Mouse (Mus musculus): ENCODE measurements around the gene Mak. TPM values are rescaled to one million over a fixed set of nuclear protein-coding genes. Genes with fewer than 3 reads are reported as not detected.

Gene Mak
- 0.17 and 0.30 TPM in 2 replicates for polyA plus RNA-seq (2014; fragmentation: Nextera tagmentation; extraction: Ambion mirVana)

DNA sequence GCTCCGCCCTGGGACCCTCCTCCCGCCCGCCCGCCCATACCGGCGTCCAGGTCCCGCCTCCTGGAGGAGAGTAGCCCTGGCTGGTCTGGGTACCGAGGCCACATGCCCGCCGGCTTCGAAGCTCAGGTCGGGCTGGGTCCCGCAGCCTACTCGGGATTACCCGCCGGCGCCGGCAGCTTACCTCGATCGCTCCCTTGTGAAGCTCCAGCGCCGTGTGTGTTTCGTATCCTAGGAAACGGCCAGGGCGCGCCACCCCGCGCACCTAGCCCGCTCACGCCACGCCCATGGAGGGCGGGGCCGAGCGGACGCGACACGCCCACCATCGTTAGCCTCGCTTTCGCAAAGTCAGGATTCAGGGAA, at the start of gene Mak:
Gene Mak, minus strand, starts transcription at position 286 of the 360 bp plus-strand sequence.
- H3K27me3 ChIP-seq (ENCODE audit: control insufficient read depth, insufficient read depth, low read length), result peaks cover 11% of the 10 kb centered on the region
- under 1% methylated on average over 40 of the region's 40 CpGs for WGBS (ENCODE audit: insufficient replicate concordance)
- no peak within 1 kb of the TSS for H3K27ac ChIP-seq (ENCODE audit: low read depth, low read length)
- peak within 1 kb of the TSS; percentile 11; the same call in 1 of the 2 replicates for H3K9ac ChIP-seq (ENCODE audit: low read depth, low read length)
- peaks cover 3% of the 10 kb centered on the region; the same call in 1 of the 2 replicates for H3K4me1 ChIP-seq (ENCODE audit: control insufficient read depth, insufficient read depth, low read length)
- H3K36me3 ChIP-seq (ENCODE audit: control insufficient read depth, insufficient read depth, low read length), result no peaks in the 10 kb centered on the region
- H3K4me3 ChIP-seq (ENCODE audit: low read depth, low read length), result peak within 1 kb of the TSS; percentile 41
- peak; percentile 84 for ATAC-seq (replicated peaks; ENCODE audit: insufficient number of reproducible peaks, low FRiP score, low TSS enrichment)
- no peaks in the 10 kb centered on the region for H3K9me3 ChIP-seq (replicated peaks; ENCODE audit: control insufficient read depth, low read length)
- peak within 1 kb of the TSS; percentile 84 for H3K4me2 ChIP-seq

DNA sequence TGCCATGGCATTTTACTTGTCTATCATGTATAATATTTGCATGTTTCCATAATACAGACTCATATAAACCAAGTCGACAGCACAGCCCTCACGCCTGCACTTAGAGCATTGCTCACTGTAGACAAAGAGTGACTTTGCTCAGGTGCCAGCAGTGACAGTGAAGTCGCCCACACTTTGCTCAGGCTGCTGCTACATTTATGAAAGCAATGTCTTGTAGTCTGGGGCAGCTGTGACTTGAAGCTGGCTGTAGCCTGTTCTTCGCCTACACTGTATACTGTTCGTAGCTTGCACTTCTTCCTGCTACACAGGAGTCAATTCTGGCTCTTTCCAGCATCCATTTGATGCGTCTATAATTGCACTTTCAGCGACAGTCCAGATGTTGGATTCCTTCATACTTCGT, 49.6 kb upstream of the Mak start:
- no peak for ATAC-seq (replicated peaks; ENCODE audit: insufficient number of reproducible peaks, low FRiP score, low TSS enrichment)
- Histone ChIP-seq H3K27me3 (ENCODE audit: control insufficient read depth, insufficient read depth, low read length) (no peaks in the 10 kb centered on the region), H3K9ac (ENCODE audit: low read depth, low read length) (no peak overlapping the region), H3K4me2 (no peak overlapping the region), H3K36me3 (ENCODE audit: control insufficient read depth, insufficient read depth, low read length) (no peaks in the 10 kb centered on the region), H3K4me3 (ENCODE audit: low read depth, low read length) (no peak overlapping the region), H3K27ac (ENCODE audit: low read depth, low read length) (no peak overlapping the region), H3K4me1 (ENCODE audit: control insufficient read depth, insufficient read depth, low read length) (no peaks in the 10 kb centered on the region), H3K9me3 (replicated peaks; ENCODE audit: control insufficient read depth, low read length) (no peaks in the 10 kb centered on the region)
- 85% methylated on average over 8 of the region's 8 CpGs for WGBS (ENCODE audit: insufficient replicate concordance)

DNA sequence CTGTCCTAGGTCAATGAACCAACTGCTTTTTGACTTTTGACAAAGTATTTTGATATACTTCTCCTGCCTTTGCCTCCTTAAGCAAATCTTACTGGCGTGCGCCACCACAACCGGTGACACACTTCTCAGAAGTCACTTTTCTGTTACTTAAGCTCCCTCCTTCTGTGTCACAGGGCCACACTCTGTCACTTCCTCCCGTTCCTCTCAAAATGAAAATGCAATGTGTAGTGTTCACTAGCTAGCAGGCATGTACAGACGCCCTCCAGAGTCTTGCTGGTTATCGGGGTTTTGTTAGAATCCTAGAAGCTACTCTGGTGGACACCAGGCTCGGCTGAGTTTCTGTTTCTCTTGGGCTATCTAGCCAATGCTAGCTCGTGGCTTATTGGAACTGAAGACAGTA, 48.8 kb upstream of the Mak start:
- Histone ChIP-seq H3K27ac (ENCODE audit: low read depth, low read length) (no peak overlapping the region), H3K4me1 (ENCODE audit: control insufficient read depth, insufficient read depth, low read length) (no peaks in the 10 kb centered on the region), H3K4me2 (no peak overlapping the region), H3K9me3 (replicated peaks; ENCODE audit: control insufficient read depth, low read length) (no peaks in the 10 kb centered on the region), H3K27me3 (ENCODE audit: control insufficient read depth, insufficient read depth, low read length) (no peaks in the 10 kb centered on the region), H3K4me3 (ENCODE audit: low read depth, low read length) (no peak overlapping the region), H3K36me3 (ENCODE audit: control insufficient read depth, insufficient read depth, low read length) (no peaks in the 10 kb centered on the region), H3K9ac (ENCODE audit: low read depth, low read length) (no peak overlapping the region)
- 85% methylated on average over 8 of the region's 8 CpGs for WGBS (ENCODE audit: insufficient replicate concordance)
- ATAC-seq (replicated peaks; ENCODE audit: insufficient number of reproducible peaks, low FRiP score, low TSS enrichment), result no peak

DNA sequence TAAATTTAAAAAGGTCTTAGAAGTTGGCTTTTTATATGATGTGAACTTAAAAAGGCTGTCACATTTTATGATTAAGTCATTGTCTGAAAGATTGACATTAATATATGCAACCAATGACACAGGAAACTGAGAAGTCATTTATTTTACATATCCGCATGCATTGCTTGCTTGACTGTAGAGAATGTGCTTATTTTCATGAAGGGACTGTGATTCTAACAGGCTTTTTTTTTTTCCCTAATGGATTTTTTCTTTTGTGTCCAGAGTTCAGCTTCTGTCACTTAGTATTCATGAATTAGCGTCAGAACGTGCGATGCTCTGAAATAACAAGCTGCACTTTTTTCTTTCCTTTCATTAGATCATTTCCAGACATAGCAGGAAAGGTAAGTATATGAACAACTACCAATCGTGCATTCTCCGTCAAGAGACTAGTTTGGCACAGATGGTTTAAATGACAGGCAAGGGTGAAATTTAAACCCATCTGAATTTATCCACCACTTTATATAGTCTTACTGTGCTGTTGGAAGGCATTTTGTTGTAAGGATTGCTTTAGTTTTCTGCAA, 44.2 kb upstream of the Mak start:
- no peak overlapping the region for H3K4me3 ChIP-seq (ENCODE audit: low read depth, low read length)
- no peaks in the 10 kb centered on the region for H3K36me3 ChIP-seq (ENCODE audit: control insufficient read depth, insufficient read depth, low read length)
- no peak for ATAC-seq (replicated peaks; ENCODE audit: insufficient number of reproducible peaks, low FRiP score, low TSS enrichment)
- no peak overlapping the region for H3K4me2 ChIP-seq
- H3K4me1 ChIP-seq (ENCODE audit: control insufficient read depth, insufficient read depth, low read length), result no peaks in the 10 kb centered on the region
- H3K27me3 ChIP-seq (ENCODE audit: control insufficient read depth, insufficient read depth, low read length), result no peaks in the 10 kb centered on the region
- 85% methylated on average over 6 of the region's 6 CpGs for WGBS (ENCODE audit: insufficient replicate concordance)
- H3K9me3 ChIP-seq (replicated peaks; ENCODE audit: control insufficient read depth, low read length), result no peaks in the 10 kb centered on the region
- H3K9ac ChIP-seq (ENCODE audit: low read depth, low read length), result no peak overlapping the region
- no peak overlapping the region for H3K27ac ChIP-seq (ENCODE audit: low read depth, low read length)

DNA sequence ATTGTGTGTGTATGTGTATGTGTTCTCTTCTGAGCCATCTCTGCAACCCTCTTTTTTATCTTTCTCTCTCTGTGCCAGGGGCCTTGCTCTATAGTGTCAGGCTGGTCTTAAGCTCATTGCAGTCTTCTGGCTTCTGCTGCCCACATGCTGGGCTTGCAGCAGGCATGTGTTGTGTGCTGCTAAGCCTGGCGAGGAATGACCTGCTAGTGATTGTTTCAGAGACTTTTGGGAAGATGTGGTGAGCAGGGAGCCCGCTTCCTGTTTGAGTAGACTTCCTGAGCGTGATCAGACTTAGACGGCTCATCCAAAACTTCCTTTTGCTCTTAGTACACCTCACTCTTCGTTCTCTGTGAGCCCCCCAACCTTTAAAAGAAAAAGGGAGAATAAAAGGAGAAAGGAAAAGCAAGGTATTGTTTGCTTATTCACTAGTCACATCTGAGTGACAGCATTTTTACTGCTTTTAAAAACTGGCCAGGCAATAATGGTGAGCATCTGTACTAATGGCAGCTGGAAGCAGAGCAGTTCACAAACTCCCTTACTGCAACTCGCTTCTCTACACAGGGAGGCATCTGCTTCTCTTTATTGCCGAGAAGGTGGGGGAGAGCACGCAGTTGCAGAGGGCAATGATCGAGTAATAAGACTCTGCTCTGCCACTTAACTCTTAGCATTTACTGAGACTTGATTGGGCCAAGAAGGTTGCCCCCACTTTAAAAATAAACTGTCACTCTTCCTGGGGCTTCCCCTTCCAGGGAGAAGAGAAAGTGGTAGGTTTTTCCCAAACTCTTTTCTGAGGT, 39.8 kb upstream of the Mak start:
- Histone ChIP-seq H3K9ac (ENCODE audit: low read depth, low read length) (no peak overlapping the region), H3K4me1 (ENCODE audit: control insufficient read depth, insufficient read depth, low read length) (no peaks in the 10 kb centered on the region), H3K4me2 (no peak overlapping the region), H3K36me3 (ENCODE audit: control insufficient read depth, insufficient read depth, low read length) (no peaks in the 10 kb centered on the region), H3K27ac (ENCODE audit: low read depth, low read length) (no peak overlapping the region), H3K4me3 (ENCODE audit: low read depth, low read length) (no peak overlapping the region), H3K9me3 (replicated peaks; ENCODE audit: control insufficient read depth, low read length) (no peaks in the 10 kb centered on the region), H3K27me3 (ENCODE audit: control insufficient read depth, insufficient read depth, low read length) (no peaks in the 10 kb centered on the region)
- 38% methylated on average over 9 of the region's 9 CpGs for WGBS (ENCODE audit: insufficient replicate concordance)
- ATAC-seq (replicated peaks; ENCODE audit: insufficient number of reproducible peaks, low FRiP score, low TSS enrichment), result no peak

DNA sequence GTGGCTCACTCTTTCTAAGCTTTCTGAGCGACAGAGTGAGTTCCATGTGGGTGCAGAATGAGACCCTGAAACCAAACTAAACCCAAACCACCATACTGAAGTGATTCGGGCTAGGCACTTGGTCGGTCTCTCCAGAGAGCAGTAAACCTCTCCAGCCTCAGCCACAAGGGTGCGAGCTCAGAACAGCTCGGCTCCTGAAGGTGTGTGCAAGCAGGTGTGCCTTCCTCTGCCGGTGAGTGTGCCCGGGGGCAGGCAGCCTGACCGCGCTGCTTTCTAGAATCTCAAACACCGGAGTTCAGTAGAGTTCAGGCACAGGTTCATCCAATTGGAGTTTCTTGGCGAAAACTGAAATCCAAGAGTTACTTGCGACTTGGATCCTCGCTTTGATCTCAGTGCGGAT, 34.4 kb upstream of the Mak start, which contains the start of gene Sycp2l:
Gene Sycp2l, plus strand, starts transcription at position 368 of the 400 bp plus-strand sequence.
- no peak for ATAC-seq (replicated peaks; ENCODE audit: insufficient number of reproducible peaks, low FRiP score, low TSS enrichment)
- Histone ChIP-seq H3K4me3 (ENCODE audit: low read depth, low read length) (peak within 1 kb of the TSS; percentile 23; the same call in 1 of the 2 replicates), H3K4me2 (peak within 1 kb of the TSS; percentile 48), H3K27me3 (ENCODE audit: control insufficient read depth, insufficient read depth, low read length) (peaks cover 10% of the 10 kb centered on the region; the same call in 1 of the 2 replicates), H3K27ac (ENCODE audit: low read depth, low read length) (no peak within 1 kb of the TSS), H3K9me3 (replicated peaks; ENCODE audit: control insufficient read depth, low read length) (no peaks in the 10 kb centered on the region), H3K9ac (ENCODE audit: low read depth, low read length) (no peak within 1 kb of the TSS), H3K36me3 (ENCODE audit: control insufficient read depth, insufficient read depth, low read length) (no peaks in the 10 kb centered on the region), H3K4me1 (ENCODE audit: control insufficient read depth, insufficient read depth, low read length) (no peaks in the 10 kb centered on the region)
- 24% methylated on average over 14 of the region's 14 CpGs for WGBS (ENCODE audit: insufficient replicate concordance)

DNA sequence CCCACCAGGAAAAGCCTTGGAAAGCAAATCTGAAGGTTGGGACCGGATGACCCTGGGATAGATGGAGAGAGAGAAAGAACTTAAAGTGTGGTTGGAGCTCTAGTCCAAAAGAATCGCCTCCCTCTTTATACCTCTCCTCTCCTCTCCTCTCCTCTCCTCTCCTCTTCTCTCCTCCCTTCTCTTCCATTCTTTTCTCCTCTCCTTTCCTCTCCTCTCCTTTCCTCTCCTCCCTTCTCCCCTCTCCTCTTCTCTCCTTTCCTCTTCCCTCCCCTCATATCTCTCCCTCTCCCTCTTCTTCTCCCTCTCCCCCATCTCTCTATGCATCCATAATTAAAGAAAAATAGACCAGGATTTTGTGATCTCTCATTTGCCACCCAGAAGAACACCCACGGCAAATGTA, 31.4 kb upstream of the Mak start, which contains the start of gene Gcm2:
Gene Gcm2, minus strand, starts transcription at position 101 of the 400 bp plus-strand sequence.
- no peaks in the 10 kb centered on the region for H3K36me3 ChIP-seq (ENCODE audit: control insufficient read depth, insufficient read depth, low read length)
- no peak for ATAC-seq (replicated peaks; ENCODE audit: insufficient number of reproducible peaks, low FRiP score, low TSS enrichment)
- H3K27ac ChIP-seq (ENCODE audit: low read depth, low read length), result no peak within 1 kb of the TSS
- no peak within 1 kb of the TSS for H3K4me2 ChIP-seq
- 60% methylated on average over 3 of the region's 3 CpGs for WGBS (ENCODE audit: insufficient replicate concordance)
- no peaks in the 10 kb centered on the region for H3K9me3 ChIP-seq (replicated peaks; ENCODE audit: control insufficient read depth, low read length)
- H3K27me3 ChIP-seq (ENCODE audit: control insufficient read depth, insufficient read depth, low read length), result peaks cover 10% of the 10 kb centered on the region; the same call in 1 of the 2 replicates
- H3K4me3 ChIP-seq (ENCODE audit: low read depth, low read length), result no peak within 1 kb of the TSS
- H3K4me1 ChIP-seq (ENCODE audit: control insufficient read depth, insufficient read depth, low read length), result no peaks in the 10 kb centered on the region
- H3K9ac ChIP-seq (ENCODE audit: low read depth, low read length), result no peak within 1 kb of the TSS

DNA sequence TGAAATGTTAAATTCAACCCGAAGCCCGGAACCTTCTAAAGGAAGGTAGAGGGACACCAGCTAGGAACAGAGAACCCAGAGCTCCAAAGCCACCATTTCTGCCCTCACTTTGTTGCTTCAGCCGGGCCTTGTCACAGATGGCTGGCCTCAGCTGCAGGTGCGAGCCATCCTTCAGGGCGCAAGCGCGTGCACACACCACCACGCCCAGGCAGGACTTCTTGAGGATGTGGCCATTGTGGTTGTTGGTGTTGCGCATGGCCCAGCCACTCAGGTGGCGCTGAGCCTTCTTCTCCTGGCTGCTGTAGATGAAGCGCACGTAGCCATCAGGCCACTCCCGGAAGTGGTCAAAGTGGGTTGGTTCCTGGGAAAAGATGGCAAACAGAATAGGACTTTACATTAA, 26.0 kb upstream of the Mak start:
- H3K4me3 ChIP-seq (ENCODE audit: low read depth, low read length), result no peak overlapping the region
- 88% methylated on average over 13 of the region's 13 CpGs for WGBS (ENCODE audit: insufficient replicate concordance)
- H3K36me3 ChIP-seq (ENCODE audit: control insufficient read depth, insufficient read depth, low read length), result no peaks in the 10 kb centered on the region
- H3K9me3 ChIP-seq (replicated peaks; ENCODE audit: control insufficient read depth, low read length), result no peaks in the 10 kb centered on the region
- no peak overlapping the region for H3K9ac ChIP-seq (ENCODE audit: low read depth, low read length)
- H3K27me3 ChIP-seq (ENCODE audit: control insufficient read depth, insufficient read depth, low read length), result no peaks in the 10 kb centered on the region; the same call in 1 of the 2 replicates
- H3K4me1 ChIP-seq (ENCODE audit: control insufficient read depth, insufficient read depth, low read length), result no peaks in the 10 kb centered on the region
- H3K27ac ChIP-seq (ENCODE audit: low read depth, low read length), result no peak overlapping the region
- no peak overlapping the region for H3K4me2 ChIP-seq
- no peak for ATAC-seq (replicated peaks; ENCODE audit: insufficient number of reproducible peaks, low FRiP score, low TSS enrichment)

Measured in heart, embryonic 11.5 days (tissue).